Mouse (Mus musculus) lung, postnatal 0 days (tissue): ENCODE data around the gene Avpi1. TPM values are rescaled to one million over a fixed set of nuclear protein-coding genes. Genes with fewer than 3 reads are reported as not detected.

Source experiments
- ATAC-seq: fragments of 200-750 bp; cut with Nextera tagmentation; 2 replicates; pipeline ENCODE4 v1.8.0; 2017; ENCODE audit warnings: moderate library complexity
- DNase-seq: peaks from one replicate; pipeline ENCODE4 v3.0.0-alpha.2; 2016; ENCODE audit warnings: low spot score
- H3K27ac ChIP-seq: fragments of 300-500 bp; sonication (generic); 2 replicates; pipeline ENCODE4 v1.5.1; 2014; ENCODE audit warnings: antibody characterized with exemption, mild to moderate bottlenecking, low read length, mixed read lengths
- H3K27me3 ChIP-seq: fragments of 300-500 bp; sonication (generic); replicated peaks from 2 replicates; pipeline ENCODE4 v1.6.1; 2014; ENCODE audit warnings: low read length, mixed read lengths; ENCODE audit not compliant: insufficient read depth
- H3K36me3 ChIP-seq: fragments of 300-500 bp; sonication (generic); 2 replicates; pipeline ENCODE4 v1.6.1; 2014; ENCODE audit warnings: low read length, mixed read lengths; ENCODE audit not compliant: insufficient read depth
- H3K4me1 ChIP-seq: fragments of 300-500 bp; sonication (generic); 2 replicates; pipeline ENCODE4 v1.6.1; 2014; ENCODE audit warnings: antibody characterized with exemption, low read depth, low read length, mixed read lengths; ENCODE audit not compliant: insufficient read depth
- H3K4me2 ChIP-seq: fragments of 300-500 bp; sonication (generic); replicated peaks from 2 replicates; pipeline ENCODE4 v1.6.1; 2014; ENCODE audit warnings: low read depth, mild to moderate bottlenecking, low read length, moderate library complexity, mixed read lengths
- H3K4me3 ChIP-seq: fragments of 300-500 bp; sonication (generic); 2 replicates; pipeline ENCODE4 v1.5.1; 2014; ENCODE audit warnings: low read depth, low read length
- H3K9ac ChIP-seq: fragments of 300-500 bp; sonication (generic); replicated peaks from 2 replicates; pipeline ENCODE4 v1.6.1; 2014; ENCODE audit warnings: low read depth, mild to moderate bottlenecking
- H3K9me3 ChIP-seq: fragments of 300-500 bp; sonication (generic); 2 replicates; pipeline ENCODE4 v1.6.1; 2016; ENCODE audit warnings: low read length, mixed read lengths
- CTCF ChIP-seq: IDR thresholded peaks from 2 replicates; pipeline ENCODE4 v1.5.1; 2016; ENCODE audit warnings: antibody characterized with exemption, mild to moderate bottlenecking
- EP300 ChIP-seq: IDR thresholded peaks from 2 replicates; pipeline ENCODE4 v1.6.1; 2016; ENCODE audit warnings: antibody characterized with exemption, mild to moderate bottlenecking, control low read depth
- WGBS: fragments of 180-500 bp; shearing (Covaris S2); extraction: QIAGEN DNeasy Blood & Tissue Kit; methylation state at CpG from one replicate; pipeline ENCODE4 v1.1.7; 2014; 5-methylcytosine and 5-hydroxymethylcytosine counted together
- polyA plus RNA-seq: library from polyadenylated mRNA; unstranded; fragments of >200 nt; fragmentation: Nextera tagmentation; extraction: Ambion mirVana; gene quantifications from 2 replicates; pipeline ENCODE4 v1.2.1, GENCODE M21; 2015

Avpi1 gene
- polyA plus RNA-seq, 1 experiment from 2014 or later = 135 TPM

DNA sequence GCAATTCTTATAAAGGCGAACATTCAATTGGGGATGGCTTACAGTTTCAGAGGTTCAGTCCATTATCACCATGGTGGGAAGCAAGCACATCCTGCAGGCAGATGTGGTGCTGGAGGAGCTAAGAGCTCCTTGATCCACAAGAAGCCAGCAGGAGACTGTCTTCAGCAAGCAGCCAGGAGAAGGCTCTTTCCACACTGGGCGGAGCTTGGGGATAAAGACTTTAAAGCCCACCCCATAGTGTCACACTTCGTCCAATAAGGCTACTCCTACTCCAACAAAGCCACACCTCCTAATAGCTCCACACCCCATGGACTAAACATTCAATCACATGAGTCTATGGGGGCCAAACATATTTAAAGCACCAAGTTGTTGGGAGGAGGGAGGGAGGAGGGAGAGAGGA is 13.1 kb upstream of the Avpi1 start:
- H3K9me3 ChIP-seq = no peaks in the 10 kb centered on the region
- no peaks in the 10 kb centered on the region for H3K36me3 ChIP-seq
- no peak for TF ChIP-seq CTCF
- TF ChIP-seq EP300 = no peak
- no peak overlapping the region for H3K4me3 ChIP-seq
- H3K4me2 ChIP-seq = no peak overlapping the region
- H3K27me3 ChIP-seq = no peaks in the 10 kb centered on the region
- peaks cover 21% of the 10 kb centered on the region for H3K4me1 ChIP-seq
- ATAC-seq (no peak), DNase-seq (no peak)
- WGBS = 72% methylated on average over 3 of the region's 3 CpGs
- H3K9ac ChIP-seq = no peak overlapping the region
- H3K27ac ChIP-seq = no peak overlapping the region

DNA sequence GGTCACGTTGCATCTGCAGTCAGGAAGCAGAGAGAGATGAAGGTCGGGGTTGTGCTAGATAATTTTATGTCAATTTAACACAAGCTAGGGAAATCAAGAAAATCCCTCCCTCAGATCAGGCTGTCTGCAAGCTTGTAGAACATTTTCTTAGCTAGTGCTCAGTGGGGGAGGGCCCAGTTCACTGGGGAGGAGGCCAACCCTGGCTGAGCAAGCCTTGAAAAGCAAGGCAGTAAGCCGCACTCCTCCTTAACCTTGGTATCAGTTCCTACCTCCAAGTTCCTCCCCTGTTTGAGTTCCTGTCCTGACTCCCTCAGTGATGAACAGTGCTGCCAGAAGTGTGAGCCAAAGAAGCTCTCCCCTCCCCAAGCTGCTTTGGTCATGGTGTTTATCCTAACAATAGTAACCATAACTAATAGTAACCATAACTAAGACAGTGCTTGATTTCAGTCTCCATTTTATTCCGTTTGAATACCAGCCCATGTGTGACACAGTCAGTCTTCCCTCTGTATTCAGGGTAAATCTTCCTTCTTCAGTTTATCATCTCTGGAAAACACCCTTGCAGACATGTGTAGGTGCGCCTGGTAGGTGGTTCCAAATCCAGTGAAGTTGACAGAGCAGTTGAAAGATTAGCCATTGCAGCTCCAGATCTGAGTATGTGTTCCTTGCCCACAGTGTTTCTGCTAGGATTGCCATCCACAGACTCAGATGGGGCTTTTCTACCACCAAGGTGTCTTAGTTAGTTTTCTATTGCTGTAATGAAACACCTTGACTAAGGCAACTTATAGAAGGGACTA is 11.1 kb upstream of the Avpi1 start:
- DNase-seq = no peak
- Histone ChIP-seq H3K9me3 (no peaks in the 10 kb centered on the region), H3K4me3 (no peak overlapping the region), H3K4me2 (no peak overlapping the region), H3K9ac (no peak overlapping the region), H3K27ac (no peak overlapping the region), H3K27me3 (no peaks in the 10 kb centered on the region), H3K36me3 (no peaks in the 10 kb centered on the region), H3K4me1 (0 out of 2 replicates have a peak, but pooled peaks cover 3% of the 10 kb centered on the region)
- TF ChIP-seq CTCF (no peak), EP300 (no peak)
- ATAC-seq = no peak
- WGBS = 80% methylated on average over 5 of the region's 5 CpGs

DNA sequence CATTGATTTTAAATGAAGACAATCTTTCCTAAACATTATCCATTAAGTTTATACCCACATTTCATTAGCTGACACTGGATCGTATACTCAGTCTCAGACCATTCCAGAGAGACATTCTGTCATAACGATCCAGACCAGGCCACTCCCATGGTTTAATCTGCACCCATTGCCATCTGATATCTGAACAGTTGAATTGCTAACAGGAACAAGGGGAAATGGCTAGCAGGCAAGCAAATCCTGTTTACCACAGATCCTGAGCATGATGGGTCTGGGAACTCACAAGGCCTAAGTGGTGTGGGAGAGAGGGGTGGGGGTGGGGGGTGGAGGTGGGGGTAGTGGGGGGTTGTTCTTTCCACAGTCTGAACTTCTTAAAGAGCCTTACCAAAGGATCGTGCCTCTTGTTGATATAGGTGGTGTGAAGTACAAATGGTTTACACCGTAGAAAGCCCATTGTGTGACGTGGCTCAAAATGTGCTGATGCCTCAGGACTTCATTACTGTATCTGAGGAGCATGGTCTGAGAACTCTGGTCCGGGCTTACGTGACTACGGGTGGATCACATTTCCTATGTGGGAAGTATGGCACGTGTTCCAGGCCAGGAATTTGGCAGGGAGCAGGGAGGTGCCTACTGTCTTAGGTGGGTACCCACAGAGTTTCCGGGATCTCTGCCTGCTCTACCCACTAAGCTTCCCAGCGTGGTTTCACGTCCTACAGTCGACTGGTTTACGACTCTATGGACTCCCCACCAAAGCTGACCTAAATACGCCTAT is 9.8 kb upstream of the Avpi1 start:
- Histone ChIP-seq H3K9me3 (no peaks in the 10 kb centered on the region), H3K4me2 (no peak overlapping the region), H3K27ac (no peak overlapping the region), H3K4me3 (no peak overlapping the region), H3K27me3 (no peaks in the 10 kb centered on the region), H3K4me1 (no peaks in the 10 kb centered on the region), H3K9ac (no peak overlapping the region), H3K36me3 (no peaks in the 10 kb centered on the region)
- DNase-seq (no peak), ATAC-seq (peak; percentile 65)
- 68% methylated on average over 15 of the region's 15 CpGs for WGBS
- TF ChIP-seq EP300 (peak; percentile 19; the same call in 1 of the 2 replicates), CTCF (no peak)

DNA sequence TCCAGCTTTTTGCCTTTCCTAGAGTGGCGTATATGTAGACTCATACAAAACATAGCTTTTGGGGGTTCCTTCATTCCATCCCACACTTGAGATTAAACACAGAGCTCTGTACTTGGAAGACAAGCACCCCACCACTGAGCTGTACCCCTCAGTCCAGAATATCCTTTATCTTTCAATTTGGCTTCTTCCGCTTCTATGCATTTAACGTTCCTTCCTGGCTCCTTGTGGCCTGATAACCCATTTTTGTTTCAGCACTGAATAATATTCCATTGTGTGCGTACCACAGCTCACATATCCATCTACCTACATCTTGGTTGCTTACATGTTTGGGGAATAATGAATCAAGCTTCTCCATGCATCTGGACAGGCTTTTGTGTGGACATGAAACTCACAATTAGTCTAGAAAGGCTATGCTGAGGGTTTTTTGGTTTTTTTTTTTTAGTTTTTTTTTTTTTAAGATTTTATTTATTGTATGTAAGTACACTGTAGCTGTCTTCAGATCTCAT is 8.4 kb upstream of the Avpi1 start:
- no peaks in the 10 kb centered on the region for H3K4me1 ChIP-seq
- 91% methylated on average over 4 of the region's 4 CpGs for WGBS
- H3K36me3 ChIP-seq = no peaks in the 10 kb centered on the region
- no peak for DNase-seq
- H3K4me2 ChIP-seq = no peak overlapping the region
- H3K27me3 ChIP-seq = no peaks in the 10 kb centered on the region
- no peaks in the 10 kb centered on the region for H3K9me3 ChIP-seq
- no peak overlapping the region for H3K4me3 ChIP-seq
- H3K27ac ChIP-seq = no peak overlapping the region
- ATAC-seq = no peak
- H3K9ac ChIP-seq = no peak overlapping the region
- TF ChIP-seq CTCF (no peak), EP300 (no peak)

DNA sequence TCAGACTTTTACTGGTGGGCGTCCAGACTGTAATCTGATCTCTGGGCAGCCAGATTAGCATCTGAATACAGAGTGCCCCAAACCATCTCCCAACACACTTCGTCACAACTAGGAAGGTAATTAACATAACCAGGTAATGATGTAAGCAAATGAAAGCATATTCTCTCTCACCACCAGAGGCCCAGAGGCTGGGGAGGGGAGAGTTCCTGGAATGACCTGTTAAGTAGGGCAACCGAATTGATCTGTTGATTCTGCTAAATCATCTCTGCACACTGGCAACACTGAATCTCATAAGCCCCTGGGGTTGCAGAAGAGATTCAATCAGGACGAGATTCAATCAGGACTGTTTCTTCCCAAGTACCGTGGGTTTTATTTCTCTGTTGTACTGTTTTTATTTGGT is 7.3 kb upstream of the Avpi1 start:
- TF ChIP-seq EP300 (no peak), CTCF (no peak)
- no peaks in the 10 kb centered on the region for H3K9me3 ChIP-seq
- no peak overlapping the region for H3K9ac ChIP-seq
- no peak overlapping the region for H3K27ac ChIP-seq
- H3K4me3 ChIP-seq = no peak overlapping the region
- 0 out of 2 replicates have a peak, but pooled peaks cover 2% of the 10 kb centered on the region for H3K4me1 ChIP-seq
- no peaks in the 10 kb centered on the region for H3K36me3 ChIP-seq
- no peaks in the 10 kb centered on the region for H3K27me3 ChIP-seq
- DNase-seq = no peak
- no peak overlapping the region for H3K4me2 ChIP-seq
- no peak for ATAC-seq
- whole genome bisulfite sequencing = 41% methylated on average over 5 of the region's 5 CpGs

DNA sequence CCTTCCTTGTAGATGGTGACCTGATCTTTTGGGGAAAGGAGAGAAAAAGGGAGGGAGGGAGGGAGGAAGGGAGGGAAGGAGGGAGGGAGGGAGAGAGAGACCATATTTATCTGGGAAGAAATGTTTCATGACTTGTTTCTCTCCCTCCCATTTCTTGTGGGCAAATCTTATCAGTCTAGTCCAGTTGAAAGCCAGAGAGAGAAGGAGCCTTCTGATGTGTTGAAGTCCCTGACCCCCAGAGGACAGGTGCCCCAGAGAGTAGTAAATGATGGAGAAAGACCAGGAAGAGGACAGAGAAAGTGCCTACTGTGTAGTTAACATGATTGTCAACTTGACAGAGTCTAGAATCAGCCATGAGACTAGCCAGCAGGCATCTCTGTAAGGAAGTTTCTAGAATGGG is 6.2 kb upstream of the Avpi1 start:
- H3K27ac ChIP-seq = no peak overlapping the region
- H3K9me3 ChIP-seq = no peaks in the 10 kb centered on the region
- H3K36me3 ChIP-seq = no peaks in the 10 kb centered on the region
- H3K4me2 ChIP-seq = no peak overlapping the region
- no peaks in the 10 kb centered on the region for H3K27me3 ChIP-seq
- TF ChIP-seq EP300 (no peak), CTCF (no peak)
- no peak for ATAC-seq
- no peak for DNase-seq
- H3K9ac ChIP-seq = no peak overlapping the region
- H3K4me1 ChIP-seq = 0 out of 2 replicates have a peak, but pooled peaks cover 5% of the 10 kb centered on the region
- H3K4me3 ChIP-seq = no peak overlapping the region
